Mouse (Mus musculus): ENCODE data around the gene S100b. TPM values are rescaled to one million over a fixed set of nuclear protein-coding genes. Genes with fewer than 3 reads are reported as not detected.

The S100b gene
- total RNA-seq (2021): 10 to 100 TPM; 86.5 to 89.4 TPM
- long read RNA-seq, experiment 1, transcript S100b-201 (3 exons, 1,484 nt): major isoform, 78 of 87 reads
- long read RNA-seq, experiment 1, partial matches to known transcripts: 1 of 87 reads
- long read RNA-seq, experiment 1, other reads (novel, unspliced or antisense): 8 of 87 reads
- long read RNA-seq, experiment 2, transcript S100b-201 (3 exons, 1,484 nt): major isoform, 74 of 80 reads
- long read RNA-seq, experiment 2, partial matches to known transcripts: 2 of 80 reads
- long read RNA-seq, experiment 2, other reads (novel, unspliced or antisense): 4 of 80 reads

GRCm38 (mm10) chr10:76253536-76253935, at the start of gene S100b:
Gene S100b (plus strand): TSS chr10:76253853.
- intact Hi-C loops (cut with DNase I): no loop called here
- DNase-seq (ENCODE audit: low spot score in 2 of 2): peak; percentile 72 to 77

GRCm38 (mm10) chr10:76207262-76207796, 46.3 kb upstream of the S100b start:
- intact Hi-C loops (cut with DNase I): loop anchor here (10.0 kb wide), 1 partner anchor 233 kb away; no protein-coding TSS in a partner anchor

GRCm38 (mm10) chr10:76209241-76209640, 44.4 kb upstream of the S100b start:
- intact Hi-C loops (cut with DNase I): loop anchor here (10.0 kb wide), 1 partner anchor 234 kb away; no protein-coding TSS in a partner anchor
- no peak for DNase-seq (ENCODE audit: low spot score in 2 of 2)

More at GRCm38 (mm10) chr10:76207262-76207796, 46.3 kb upstream of the S100b start:
- DNase-seq (ENCODE audit: low spot score in 2 of 2): no peak

- DNase-seq (ENCODE audit: low spot score in 2 of 2): no peak
- intact Hi-C loops (cut with DNase I): no loop called here
Observed at GRCm38 (mm10) chr10:76210806-76211205, 42.8 kb upstream of the S100b start.

- intact Hi-C loops (cut with DNase I): no loop called here
- no peak for DNase-seq (ENCODE audit: low spot score in 2 of 2)
Observed at GRCm38 (mm10) chr10:76212121-76212520, 41.5 kb upstream of the S100b start.

GRCm38 (mm10) chr10:76214161-76214560, 39.5 kb upstream of the S100b start:
- DNase-seq (ENCODE audit: low spot score in 2 of 2): no peak
- intact Hi-C loops (cut with DNase I): no loop called here

GRCm38 (mm10) chr10:76217056-76217455, 36.6 kb upstream of the S100b start:
- no peak for DNase-seq (ENCODE audit: low spot score in 2 of 2)
- intact Hi-C loops (cut with DNase I): no loop called here

- intact Hi-C loops (cut with DNase I): no loop called here
- DNase-seq (ENCODE audit: low spot score in 2 of 2): no peak
Observed at GRCm38 (mm10) chr10:76218240-76218639, 35.4 kb upstream of the S100b start.

- intact Hi-C loops (cut with DNase I): no loop called here
- no peak for DNase-seq (ENCODE audit: low spot score in 2 of 2)
Observed at GRCm38 (mm10) chr10:76225944-76226343, 27.7 kb upstream of the S100b start.

- no peak for DNase-seq (ENCODE audit: low spot score in 2 of 2)
- intact Hi-C loops (cut with DNase I): no loop called here
Observed at GRCm38 (mm10) chr10:76229627-76230026, 24.0 kb upstream of the S100b start.

GRCm38 (mm10) chr10:76237341-76238225, 16.1 kb upstream of the S100b start, which contains the start of gene Prmt2:
Gene Prmt2 (minus strand): TSS chr10:76237865.
- DNase-seq (ENCODE audit: low spot score in 2 of 2): peak; percentile 81 to 91
- intact Hi-C loops (cut with DNase I): no loop called here

GRCm38 (mm10) chr10:76239401-76239800, 14.3 kb upstream of the S100b start:
- no peak for DNase-seq (ENCODE audit: low spot score in 2 of 2)
- intact Hi-C loops (cut with DNase I): no loop called here

- intact Hi-C loops (cut with DNase I): no loop called here
- no peak for DNase-seq (ENCODE audit: low spot score in 2 of 2)
Observed at GRCm38 (mm10) chr10:76245106-76245505, 8.5 kb upstream of the S100b start.

GRCm38 (mm10) chr10:76246601-76247000, 7.1 kb upstream of the S100b start:
- DNase-seq (ENCODE audit: low spot score in 2 of 2): no peak
- intact Hi-C loops (cut with DNase I): no loop called here

- no peak for DNase-seq (ENCODE audit: low spot score in 2 of 2)
- intact Hi-C loops (cut with DNase I): no loop called here
Observed at GRCm38 (mm10) chr10:76247960-76248646, 5.5 kb upstream of the S100b start.

- no peak for DNase-seq (ENCODE audit: low spot score in 2 of 2)
- intact Hi-C loops (cut with DNase I): no loop called here
Observed at GRCm38 (mm10) chr10:76248647-76248968, 5.0 kb upstream of the S100b start.

- intact Hi-C loops (cut with DNase I): no loop called here
- DNase-seq (ENCODE audit: low spot score in 2 of 2): no peak
Observed at GRCm38 (mm10) chr10:76250870-76251269, 2.8 kb upstream of the S100b start.

- intact Hi-C loops (cut with DNase I): no loop called here
- DNase-seq (ENCODE audit: low spot score in 2 of 2): no peak
Observed at GRCm38 (mm10) chr10:76253079-76253478, 574 bp upstream of the S100b start.

GRCm38 (mm10) chr10:76255617-76256016, 2.0 kb downstream of the S100b start:
- DNase-seq (ENCODE audit: low spot score in 2 of 2): peak in 1 of 2 experiments; percentile 44
- intact Hi-C loops (cut with DNase I): no loop called here

GRCm38 (mm10) chr10:76257231-76257630, 3.6 kb downstream of the S100b start:
- intact Hi-C loops (cut with DNase I): no loop called here
- no peak for DNase-seq (ENCODE audit: low spot score in 2 of 2)

All from left cerebral cortex, postnatal 14 days (tissue).